Mouse (Mus musculus): ENCODE data around the gene Phactr4.

Phactr4 gene

DNA sequence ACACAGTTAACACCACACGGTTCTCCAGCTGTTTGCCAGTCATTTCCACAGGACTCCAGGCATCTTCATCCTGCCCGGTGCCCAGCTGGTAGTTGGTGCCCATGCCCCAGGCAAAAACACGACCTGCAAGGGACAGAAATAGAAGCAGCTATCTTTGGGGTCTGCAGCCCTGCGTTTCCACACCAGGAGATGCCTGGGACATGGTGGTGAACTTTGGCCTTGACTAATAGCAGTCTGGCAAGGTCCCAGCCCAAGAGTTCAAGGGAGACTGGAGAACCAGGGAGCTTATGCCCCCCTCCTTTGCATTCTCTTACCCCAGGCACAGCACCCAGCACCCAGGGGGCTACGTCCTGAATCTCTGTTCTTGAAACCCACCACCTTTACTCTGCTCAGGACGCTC is 89.4 kb downstream of the Phactr4 start:
- no peak for DNase-seq (ENCODE audit: low spot score in 2 of 2)

GRCm38 (mm10) chr4:132331960-132332359 is 90.3 kb downstream of the Phactr4 start:
- DNase-seq (ENCODE audit: low spot score in 2 of 2) = no peak

DNA sequence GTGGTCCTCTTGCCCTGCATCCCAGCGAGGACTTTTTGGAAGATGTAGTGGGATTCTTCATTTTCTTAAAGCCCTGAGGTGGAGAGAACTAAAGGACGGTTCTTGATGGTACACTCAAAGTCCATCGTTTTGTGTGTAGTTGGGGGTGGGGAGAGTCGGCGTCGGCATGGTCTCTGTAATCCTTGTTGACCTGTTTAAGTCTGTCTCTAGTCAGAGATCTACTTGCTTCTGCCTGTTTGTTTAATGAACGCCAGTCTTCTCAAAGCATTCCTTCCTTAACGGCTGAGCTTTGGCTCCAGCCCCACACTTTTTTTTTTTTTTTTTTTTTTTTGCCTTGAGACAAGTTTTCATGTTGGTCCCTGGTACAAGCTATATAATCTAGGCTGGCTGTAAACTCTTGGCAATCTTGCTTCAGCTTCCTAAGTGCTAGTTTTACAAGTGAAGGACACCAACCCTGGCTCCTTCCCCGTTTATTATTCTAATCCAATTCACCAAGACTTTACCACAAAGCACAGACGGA is 92.4 kb downstream of the Phactr4 start:
- no peak for DNase-seq (ENCODE audit: low spot score in 2 of 2)

DNA sequence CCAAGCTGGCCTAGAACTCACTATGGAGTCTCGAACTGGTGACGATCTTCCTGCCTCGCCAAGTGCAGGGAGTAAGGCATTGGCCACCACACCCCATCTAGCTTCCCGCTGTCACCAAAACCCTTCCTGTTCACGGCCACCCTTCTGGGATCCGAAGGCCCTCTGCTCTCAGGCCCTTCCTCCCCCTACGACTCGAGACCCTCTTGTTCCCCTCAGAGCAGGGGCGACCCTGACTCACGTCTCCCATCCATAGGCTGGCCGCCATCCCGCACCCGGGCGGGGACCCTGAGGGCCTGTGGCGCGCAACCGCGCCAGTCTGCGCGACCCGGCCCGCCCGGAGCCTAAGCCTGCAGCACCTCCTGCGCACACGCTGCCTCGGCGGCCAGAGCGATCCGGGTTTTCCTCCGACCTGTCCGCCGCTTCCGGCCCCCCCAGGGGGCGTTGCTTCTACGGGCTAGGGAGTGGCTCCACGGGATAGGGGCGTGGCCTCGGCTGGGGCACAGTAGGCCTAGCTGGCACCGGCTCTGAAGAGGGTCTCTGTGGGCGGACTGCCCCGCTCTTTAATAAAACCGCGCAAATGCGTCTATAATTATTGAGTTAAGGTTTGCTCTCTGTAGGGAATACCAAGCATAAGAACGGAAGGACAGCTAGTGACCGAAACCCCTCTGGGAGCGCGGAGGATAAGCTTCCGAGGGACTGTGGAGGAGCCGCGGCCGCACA is 93.0 kb downstream of the Phactr4 start, which contains the start of gene Trnau1ap:
Trnau1ap (minus strand) TSS at position 424 of the 720 bp plus-strand sequence.
- DNase-seq (ENCODE audit: low spot score in 2 of 2) = peak; percentile 80 to 85

- no peak for DNase-seq (ENCODE audit: low spot score in 2 of 2)
These were observed 93.8 kb downstream of the Phactr4 start for GRCm38 (mm10) chr4:132328391-132328982.

DNA sequence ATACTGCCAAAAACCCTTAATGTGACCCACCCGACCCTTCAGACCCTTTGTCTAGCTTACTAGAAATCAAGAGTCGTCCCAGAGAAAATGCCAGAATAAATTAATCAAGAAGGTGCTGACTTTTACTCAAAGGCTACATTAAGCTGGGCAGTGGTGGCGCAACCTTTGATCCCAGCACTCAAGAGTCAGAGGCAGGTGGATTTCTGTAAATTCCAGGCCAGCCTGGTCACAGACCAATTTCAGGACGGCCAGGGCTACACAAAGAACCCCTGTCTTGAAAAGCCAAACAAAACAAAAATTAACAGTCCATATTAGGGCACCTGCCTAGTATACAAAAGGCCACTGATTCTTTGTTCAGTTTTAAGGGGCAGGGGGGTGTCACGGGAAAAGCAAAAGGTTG is 95.8 kb downstream of the Phactr4 start:
- no peak for DNase-seq (ENCODE audit: low spot score in 2 of 2)

DNA sequence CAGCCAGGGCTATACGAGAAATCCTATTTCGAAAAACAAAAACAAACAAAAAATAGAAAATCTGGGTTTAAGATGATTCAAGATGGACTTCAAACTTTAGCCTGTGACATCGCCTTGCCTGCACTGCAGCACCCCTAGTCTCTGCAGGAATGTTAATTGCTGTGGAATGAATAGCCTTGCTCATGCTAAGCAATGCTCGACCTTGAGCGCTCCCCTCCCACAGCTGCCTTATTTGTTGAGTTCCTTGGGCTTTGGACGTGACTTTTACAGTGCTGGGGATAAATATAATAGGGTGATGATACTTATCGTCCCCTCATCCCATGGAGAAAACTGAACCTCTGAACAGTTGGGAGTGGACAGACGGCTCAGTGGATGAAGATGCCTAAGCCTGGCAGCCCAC is 106.6 kb downstream of the Phactr4 start:
- no peak for DNase-seq (ENCODE audit: low spot score in 2 of 2)

GRCm38 (mm10) chr4:132312627-132313026 is 109.7 kb downstream of the Phactr4 start:
- no peak for DNase-seq (ENCODE audit: low spot score in 2 of 2)

DNA sequence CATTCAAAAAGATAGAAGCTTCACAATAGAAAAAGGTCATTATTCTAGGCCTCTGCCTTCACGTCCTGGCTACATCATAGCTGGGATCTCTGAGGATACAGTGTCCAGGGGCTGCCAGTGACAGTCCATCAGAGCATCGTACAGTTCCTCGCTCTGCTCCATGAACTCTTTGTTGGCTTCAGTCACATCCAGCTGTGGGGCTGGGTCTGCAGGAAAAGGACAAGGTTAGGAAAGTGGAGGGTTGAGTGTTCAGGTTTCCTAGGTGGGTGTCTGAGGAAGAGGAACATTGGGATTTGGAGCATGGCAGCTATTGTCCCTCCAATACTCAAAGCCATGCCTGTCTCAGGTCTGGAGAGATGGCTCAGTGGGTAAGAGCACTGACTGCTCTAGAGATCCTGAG is 110.5 kb downstream of the Phactr4 start:
- no peak for DNase-seq (ENCODE audit: low spot score in 2 of 2)

- DNase-seq (ENCODE audit: low spot score in 2 of 2) = no peak
These were observed 111.1 kb downstream of the Phactr4 start for GRCm38 (mm10) chr4:132311209-132311608.

DNA sequence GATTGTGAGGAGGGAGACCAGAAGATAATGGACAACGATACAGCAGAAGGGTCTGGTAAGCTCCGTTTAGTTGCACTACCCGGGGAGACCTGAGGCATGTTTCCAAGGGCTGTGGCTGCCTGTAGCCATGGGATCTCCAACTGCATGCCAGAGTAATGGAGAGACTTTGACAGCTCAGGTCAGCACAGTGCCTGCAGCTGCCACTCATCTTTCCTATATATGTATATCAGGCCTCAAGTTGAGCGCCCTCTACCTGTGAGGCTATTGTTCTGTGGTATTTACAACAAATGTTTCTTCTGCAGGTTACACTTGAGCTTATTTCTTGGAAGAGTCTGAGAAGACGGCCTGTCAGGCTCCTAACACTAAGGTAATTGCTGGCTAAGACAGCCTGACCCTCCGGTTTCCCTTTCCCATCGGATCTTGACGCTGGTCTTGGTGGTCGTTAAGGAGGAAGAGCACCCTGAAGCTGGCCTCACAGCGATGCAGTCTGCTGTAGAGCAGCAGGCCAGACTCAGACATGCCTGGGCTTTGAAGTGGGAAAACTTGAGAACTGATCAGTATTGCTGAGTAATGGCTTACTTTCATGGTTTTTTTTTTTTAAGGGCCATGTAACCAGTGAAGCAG is 112.3 kb downstream of the Phactr4 start:
- DNase-seq (ENCODE audit: low spot score in 2 of 2) = peak; percentile 21 to 55

DNA sequence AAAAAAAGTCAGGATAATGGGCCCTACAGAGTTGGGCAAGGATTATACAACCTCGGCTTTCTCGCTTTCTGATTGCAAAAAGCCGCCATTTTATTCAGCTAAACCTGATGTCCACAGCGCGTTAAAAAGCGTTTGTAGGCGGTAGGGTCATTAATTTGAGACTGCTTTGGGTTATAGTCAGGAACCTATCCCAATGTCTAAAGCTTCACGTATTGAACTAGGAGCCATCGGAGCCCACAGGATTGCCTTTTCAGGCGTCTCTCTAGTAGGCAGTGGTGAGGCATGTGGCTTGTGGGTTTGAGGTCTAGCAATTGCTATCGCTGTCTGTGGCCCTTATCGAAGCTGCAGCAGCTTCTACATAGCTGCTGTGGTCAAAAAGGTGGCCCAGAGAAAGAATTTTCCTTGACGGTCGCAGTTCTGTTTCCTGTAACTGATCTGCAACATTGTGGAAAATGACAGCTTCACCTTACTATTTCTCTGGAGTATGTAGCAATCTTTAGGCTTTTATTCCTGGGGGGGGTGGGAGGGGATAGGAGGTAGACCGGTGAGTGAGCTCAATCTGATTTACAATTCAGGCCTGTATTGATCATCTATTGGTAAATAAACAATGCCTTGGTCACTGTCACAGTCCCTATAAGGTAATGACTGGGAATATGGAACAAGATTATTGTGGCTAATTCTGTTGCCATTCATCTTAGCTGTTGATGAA is 113.0 kb downstream of the Phactr4 start:
- no peak for DNase-seq (ENCODE audit: low spot score in 2 of 2)

- peak; percentile 75 to 84 for DNase-seq (ENCODE audit: low spot score in 2 of 2)
These were observed 113.7 kb downstream of the Phactr4 start for GRCm38 (mm10) chr4:132308437-132309139.

DNA sequence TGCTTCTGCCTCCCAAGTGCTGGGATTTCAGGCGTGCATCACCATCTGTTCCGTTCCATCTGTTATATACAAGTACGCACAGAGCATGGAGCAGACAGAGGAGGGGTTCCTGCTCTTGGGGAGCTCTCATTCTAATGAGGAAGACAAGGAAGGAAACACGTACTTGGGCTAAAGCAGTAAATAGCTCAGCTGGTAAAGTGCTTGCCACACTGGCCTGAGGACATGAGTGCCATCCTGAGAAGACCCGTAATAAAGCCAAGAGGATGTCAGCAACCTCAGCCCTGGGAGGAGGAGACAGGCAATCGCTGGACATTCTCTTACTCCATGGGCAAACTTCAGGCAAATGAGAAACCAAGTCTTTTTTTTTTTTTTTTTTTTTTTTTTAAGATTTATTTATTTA is 116.3 kb downstream of the Phactr4 start:
- DNase-seq (ENCODE audit: low spot score in 2 of 2) = no peak
